Mouse (Mus musculus) cerebellum, adult 11-12 months (tissue): ENCODE data around the gene Frem2.

Experiments
- DNase-seq: peaks from one replicate; pipeline ENCODE4 v3.0.0; 2022

Frem2 gene

DNA sequence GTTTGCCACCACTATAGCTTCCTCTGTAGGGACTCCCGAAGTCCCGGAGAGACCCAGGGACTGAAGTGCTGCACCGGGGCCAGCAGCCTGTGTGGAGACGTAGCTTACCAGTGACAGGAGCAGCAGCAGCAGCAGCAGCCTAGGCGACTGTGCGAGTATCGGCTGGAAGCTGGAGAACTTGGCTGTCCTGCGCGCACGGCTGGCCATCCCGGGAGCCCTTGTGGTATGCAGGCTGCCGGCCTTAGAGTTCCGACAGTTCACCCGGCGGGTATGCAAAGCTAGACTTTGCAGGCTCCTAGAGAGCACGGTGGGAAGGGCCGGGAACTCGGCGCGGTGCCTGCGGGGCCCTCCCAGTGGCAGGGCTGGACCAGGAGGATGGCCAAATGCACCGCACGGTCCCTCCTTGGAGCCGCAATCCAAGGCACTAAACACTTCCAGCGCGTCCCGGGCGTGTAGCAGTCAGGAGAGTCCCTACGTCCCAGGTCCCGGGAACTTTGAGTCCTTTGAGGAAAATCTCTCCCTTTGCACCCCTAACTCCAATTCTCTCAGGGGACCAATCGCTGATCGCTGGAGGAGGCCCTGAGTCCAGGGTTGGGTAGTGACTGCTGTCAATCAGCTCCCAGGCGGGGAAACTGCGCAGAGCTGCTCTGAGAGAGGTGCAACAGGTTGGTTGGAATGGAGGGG, at the start of gene Frem2:
Gene Frem2 (minus strand): TSS at position 478 of the 684 bp plus-strand sequence.
- DNase-seq: no peak

- no peak for DNase-seq
Observed at GRCm38 (mm10) chr3:53705992-53706495, 48.9 kb upstream of the Frem2 start.

- DNase-seq: peak; percentile 72
Observed at GRCm38 (mm10) chr3:53703126-53703505, 46.0 kb upstream of the Frem2 start.

GRCm38 (mm10) chr3:53702421-53703125, 45.4 kb upstream of the Frem2 start:
- no peak for DNase-seq

GRCm38 (mm10) chr3:53701940-53702339, 44.8 kb upstream of the Frem2 start:
- DNase-seq: no peak

- no peak for DNase-seq
Observed at GRCm38 (mm10) chr3:53687776-53688175, 30.6 kb upstream of the Frem2 start.

DNA sequence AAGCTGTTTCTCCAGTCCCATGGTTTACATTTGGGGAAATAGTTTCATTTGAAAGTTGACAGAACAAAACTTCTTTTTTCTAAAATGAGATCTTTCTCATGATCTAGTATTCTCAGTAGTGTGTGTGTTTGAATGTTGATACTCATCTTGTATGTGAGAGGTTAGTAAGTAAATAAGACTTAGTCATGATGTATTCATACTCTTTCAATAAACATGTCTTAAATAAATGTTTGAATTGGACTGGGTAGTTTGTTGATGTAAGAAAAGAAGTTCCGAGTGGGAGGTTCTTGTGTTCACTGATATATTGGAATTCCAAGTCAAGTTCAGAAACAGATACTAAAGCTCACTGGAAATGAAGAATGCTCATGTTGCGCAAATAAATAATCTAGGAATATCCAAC, 25.1 kb upstream of the Frem2 start:
- no peak for DNase-seq

DNA sequence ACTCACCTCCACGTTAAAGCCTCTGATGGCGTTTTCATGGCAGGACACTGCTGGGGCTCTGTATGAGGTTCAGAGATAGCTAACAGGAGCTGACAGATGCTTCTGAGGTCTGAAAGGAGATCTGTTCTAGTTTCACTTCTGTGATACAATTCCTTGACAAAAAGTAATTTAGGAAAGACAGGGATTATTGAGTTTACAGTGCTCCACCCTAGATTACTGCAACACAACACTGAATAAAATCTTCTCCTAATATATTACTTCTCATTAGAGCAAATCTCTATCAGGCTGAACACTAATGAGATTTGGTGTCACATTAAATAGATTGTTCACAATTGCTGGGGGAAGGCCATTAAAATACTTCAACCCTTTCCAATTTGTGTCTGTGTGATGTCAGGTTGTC, 23.7 kb upstream of the Frem2 start:
- DNase-seq: no peak

- no peak for DNase-seq
Observed at GRCm38 (mm10) chr3:53674225-53674624, 17.1 kb upstream of the Frem2 start.

DNA sequence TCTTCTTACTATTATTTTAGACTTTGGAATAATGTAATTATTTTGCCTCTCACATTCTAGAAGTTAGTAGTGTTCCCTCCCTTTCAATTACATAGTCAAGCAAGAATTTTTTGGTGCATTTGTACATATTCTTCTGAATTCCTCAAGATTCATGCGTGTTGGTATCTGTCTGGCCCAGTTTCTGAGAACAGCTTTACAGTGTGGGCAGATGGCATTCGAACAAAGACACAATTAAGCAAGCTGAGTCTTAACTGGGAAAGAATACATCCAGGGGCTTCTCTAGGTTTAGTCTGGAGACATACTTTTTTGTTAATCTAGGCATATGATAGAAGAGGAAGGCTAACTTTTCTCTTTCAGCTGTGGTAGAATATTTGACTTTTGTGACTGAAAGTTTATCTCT, 12.6 kb upstream of the Frem2 start:
- DNase-seq: no peak

GRCm38 (mm10) chr3:53657744-53658534, 784 bp upstream of the Frem2 start:
- no peak for DNase-seq

GRCm38 (mm10) chr3:53656328-53656877, 752 bp downstream of the Frem2 start:
- no peak for DNase-seq

DNA sequence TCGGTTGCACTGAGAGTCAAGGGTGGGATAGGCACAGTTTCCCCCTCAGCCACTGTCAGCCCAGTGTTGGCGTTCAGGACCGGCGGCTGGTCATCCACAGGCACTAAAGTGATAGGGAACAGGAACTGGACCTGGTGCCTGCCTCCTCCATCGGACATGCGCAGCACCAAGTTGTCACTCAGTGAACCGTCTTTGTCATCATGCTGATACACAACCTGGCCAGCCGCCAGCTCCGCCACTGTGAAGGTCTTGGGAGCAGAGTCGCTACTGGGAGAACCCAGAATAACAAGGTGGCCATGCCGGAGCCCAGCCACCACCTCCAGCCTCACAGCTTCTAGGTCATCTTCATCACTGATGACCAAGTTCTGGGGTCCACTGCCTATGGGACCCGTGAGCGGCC, 1.8 kb downstream of the Frem2 start:
- no peak for DNase-seq

DNA sequence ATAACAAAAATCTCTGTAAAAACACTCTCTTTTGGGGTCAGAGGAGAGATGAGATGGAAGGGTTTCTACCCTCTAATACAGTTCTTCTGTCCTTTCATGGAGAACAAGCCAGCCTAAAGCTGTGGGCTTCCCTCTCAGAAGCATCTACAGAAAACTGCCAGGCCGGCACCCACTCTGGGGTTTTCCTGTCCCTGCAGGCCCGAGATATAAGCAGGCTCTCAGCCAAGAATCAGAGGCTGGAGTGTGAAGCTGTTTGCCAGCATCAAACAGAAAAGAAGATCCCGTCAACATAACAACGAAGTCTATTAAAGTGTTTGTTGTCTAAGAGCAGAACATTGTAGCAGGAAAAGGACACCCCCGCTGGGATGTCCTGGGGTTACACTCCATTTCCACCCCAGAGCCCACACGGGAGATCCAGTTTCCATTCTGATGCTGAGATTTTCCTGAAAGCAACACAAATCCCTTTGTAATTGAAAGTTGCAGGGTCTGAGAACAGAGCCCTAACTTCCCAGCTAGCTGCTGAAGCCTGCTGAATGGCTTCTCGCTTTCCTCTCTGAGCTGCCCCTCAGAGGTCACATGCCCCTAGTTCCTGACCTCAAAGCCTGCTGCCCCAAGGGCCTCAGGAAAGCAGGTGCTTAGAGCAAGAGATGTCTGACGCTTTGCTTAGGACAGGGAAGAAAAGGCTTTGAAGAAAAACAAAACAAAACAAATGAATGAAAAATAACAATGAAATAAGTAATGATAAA, 7.0 kb downstream of the Frem2 start:
- DNase-seq: no peak

DNA sequence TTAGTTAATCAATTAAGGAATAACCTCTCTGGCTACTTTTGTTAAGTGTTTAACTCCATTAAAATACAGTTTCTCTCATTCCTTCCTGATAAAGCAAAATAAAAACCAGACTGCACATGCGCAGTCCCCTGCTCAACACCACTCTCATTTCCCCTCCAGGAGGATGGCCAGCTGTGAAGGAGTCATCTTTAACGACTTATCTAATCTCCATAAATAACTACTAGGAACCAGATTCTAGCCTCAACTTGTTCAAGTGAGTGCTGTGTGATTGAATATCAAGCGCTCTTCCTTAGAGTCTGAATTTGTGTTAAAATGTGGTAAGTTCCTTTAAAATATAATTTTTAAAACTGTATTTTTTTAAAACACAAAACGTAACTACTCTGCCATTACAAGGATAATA, 7.7 kb downstream of the Frem2 start:
- no peak for DNase-seq

DNA sequence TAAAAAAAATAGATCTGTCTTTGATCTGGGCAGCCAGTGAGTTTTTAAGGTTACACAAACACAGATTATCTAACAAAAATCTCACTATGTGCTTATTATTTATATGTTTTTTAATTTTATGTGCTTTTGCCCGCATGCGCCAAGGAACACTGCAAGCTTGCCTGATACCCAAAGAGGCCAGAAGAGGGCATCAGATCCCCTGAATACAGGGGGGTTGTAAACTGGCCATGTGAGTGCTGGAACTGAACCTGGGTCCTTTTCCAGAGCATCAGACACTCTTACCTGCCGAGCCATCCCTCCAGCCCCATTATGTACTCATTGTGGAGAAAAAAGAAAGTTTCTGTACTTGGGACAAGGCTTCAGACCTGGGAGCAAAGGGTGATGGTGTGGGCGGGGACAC, 8.3 kb downstream of the Frem2 start:
- no peak for DNase-seq

GRCm38 (mm10) chr3:53635948-53636347, 21.2 kb downstream of the Frem2 start:
- no peak for DNase-seq

- no peak for DNase-seq
Observed at GRCm38 (mm10) chr3:53631126-53631525, 26.0 kb downstream of the Frem2 start.

GRCm38 (mm10) chr3:53630630-53631029, 26.5 kb downstream of the Frem2 start:
- no peak for DNase-seq

DNA sequence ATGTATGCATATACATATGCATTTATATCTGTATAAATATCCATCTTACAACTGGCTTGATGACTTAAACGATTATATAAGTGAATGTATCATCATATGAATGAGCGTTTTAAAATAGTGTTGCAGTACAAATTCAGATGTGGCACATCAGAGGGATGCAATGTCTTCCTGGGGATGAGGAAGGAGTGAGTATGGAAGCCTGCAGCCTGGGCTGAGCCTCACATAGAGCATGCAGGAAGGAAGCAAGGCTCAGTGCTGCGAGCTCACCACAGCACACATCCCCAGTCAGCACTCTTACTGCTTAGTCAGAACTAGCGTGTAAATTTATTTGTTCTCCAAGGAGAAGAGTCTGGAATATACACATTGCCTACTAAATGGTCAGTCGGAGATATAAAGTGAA, 27.2 kb downstream of the Frem2 start:
- DNase-seq: no peak

- no peak for DNase-seq
Observed at GRCm38 (mm10) chr3:53623222-53623621, 33.9 kb downstream of the Frem2 start.

- no peak for DNase-seq
Observed at GRCm38 (mm10) chr3:53620978-53621377, 36.2 kb downstream of the Frem2 start.

DNA sequence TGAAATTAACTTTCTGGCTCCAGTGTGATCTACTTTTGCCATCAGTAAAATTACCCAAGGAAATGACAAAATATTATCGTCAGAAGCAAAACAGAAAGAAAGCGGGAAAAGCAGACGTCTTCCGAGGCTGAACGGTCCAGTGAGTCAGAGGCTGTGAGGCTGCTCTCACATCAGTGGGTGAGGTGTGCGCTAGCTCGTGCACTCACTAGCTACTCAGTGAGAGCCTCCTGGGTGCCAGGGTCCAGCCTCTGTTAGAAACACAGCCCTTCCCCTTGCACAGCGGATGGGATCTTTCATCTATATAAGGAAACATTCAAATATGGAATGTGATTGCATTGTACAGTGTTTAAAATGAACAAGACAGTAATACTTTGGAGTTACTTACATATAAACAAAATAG, 36.8 kb downstream of the Frem2 start:
- DNase-seq: no peak
